Mouse (Mus musculus) spleen, adult 2 months (tissue): ENCODE data around the gene Tor2a. TPM values are rescaled to one million over a fixed set of nuclear protein-coding genes. Genes with fewer than 3 reads are reported as not detected.

Source experiments
- DNase-seq, 2 experiments: peaks; one replicate each; pipeline versions ENCODE4 v3.0.0 to v3.0.0-alpha.2; 2012 to 2021; ENCODE audit warnings: low spot score in 2 of 2, low read depth in 1 of 2
- H3K27ac ChIP-seq: fragments of 200-500 bp; 2 replicates; pipeline ENCODE4 v1.5.1; 2012; ENCODE audit warnings: low read length, inconsistent platforms; ENCODE audit not compliant: insufficient read depth
- H3K27me3 ChIP-seq: fragments of 200-500 bp; 2 replicates; pipeline ENCODE4 v1.6.1; 2012; ENCODE audit warnings: mild to moderate bottlenecking, moderate library complexity, low read length, inconsistent platforms; ENCODE audit not compliant: control insufficient read depth, insufficient read depth
- H3K36me3 ChIP-seq: fragments of 200-500 bp; 2 replicates; pipeline ENCODE4 v1.6.1; 2012; ENCODE audit warnings: mild to moderate bottlenecking, low read length, inconsistent platforms; ENCODE audit not compliant: control insufficient read depth, insufficient read depth
- H3K4me1 ChIP-seq: fragments of 200-500 bp; 2 replicates; pipeline ENCODE4 v1.6.1; 2011; ENCODE audit warnings: inconsistent platforms; ENCODE audit not compliant: control insufficient read depth, insufficient read depth, insufficient read length
- H3K4me3 ChIP-seq: fragments of 200-500 bp; 2 replicates; pipeline ENCODE4 v1.5.1; 2011; ENCODE audit warnings: mild to moderate bottlenecking, inconsistent platforms; ENCODE audit not compliant: insufficient read depth, insufficient read length; ENCODE audit errors: extremely low read depth
- CTCF ChIP-seq: fragments of 200-500 bp; IDR thresholded peaks from 2 replicates; pipeline ENCODE4 v1.5.1; 2011; ENCODE audit warnings: mild to moderate bottlenecking, inconsistent platforms; ENCODE audit not compliant: insufficient read depth, insufficient read length, insufficient replicate concordance; ENCODE audit errors: extremely low read depth
- POLR2A ChIP-seq: fragments of 200-500 bp; IDR thresholded peaks from 2 replicates; pipeline ENCODE4 v1.6.1; 2011; ENCODE audit warnings: low read depth, low read length, inconsistent platforms
- WGBS: fragments of 180-500 bp; shearing (Covaris S2); methylation state at CpG from one replicate; pipeline ENCODE4 v1.1.7; 2018; 5-methylcytosine and 5-hydroxymethylcytosine counted together
- polyA plus RNA-seq: library from polyadenylated mRNA; depleted of rRNA; stranded (reverse); fragments of >200 nt; gene quantifications from 2 replicates; pipeline ENCODE4 v1.2.3, GENCODE M21; 2012

The Tor2a gene
- polyA plus RNA-seq, 1 experiment = 46.5 TPM

DNA sequence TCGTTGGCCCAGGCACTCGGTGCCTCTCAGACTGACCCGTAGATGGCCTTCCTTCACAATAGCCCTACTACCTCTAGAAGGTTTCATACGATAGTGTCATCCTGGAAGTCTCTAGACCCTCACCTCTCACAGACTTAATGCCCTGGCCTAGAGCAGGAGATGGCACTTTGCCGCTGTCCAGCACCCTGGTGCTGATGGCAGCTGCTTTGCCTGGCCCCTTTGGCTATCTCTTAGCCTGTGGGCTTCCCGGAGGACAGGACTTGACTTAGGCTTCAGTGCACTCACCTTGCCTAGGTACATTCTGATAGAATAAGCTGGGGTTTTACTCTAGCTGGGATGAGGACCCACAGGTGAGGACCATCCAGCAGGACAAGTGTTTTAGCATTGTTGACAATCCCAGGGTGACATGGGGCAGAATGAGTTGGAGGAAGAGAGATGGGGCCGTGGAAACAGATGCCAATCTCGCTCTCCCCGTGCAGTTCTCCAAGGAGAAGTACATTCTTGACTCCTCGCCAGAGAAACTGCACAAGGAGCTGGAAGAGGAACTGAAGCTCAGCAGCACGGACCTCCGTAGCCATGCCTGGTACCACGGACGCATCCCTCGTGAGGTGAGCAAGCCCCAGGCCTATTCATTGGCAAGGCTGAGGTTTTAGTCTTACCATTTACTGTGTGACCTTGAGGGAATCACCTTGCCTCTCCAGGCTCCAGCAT is 12.6 kb upstream of the Tor2a start:
- H3K4me1 ChIP-seq = no peaks in the 10 kb centered on the region; the same call in 1 of the 2 replicates
- TF ChIP-seq CTCF = no peak
- no peak for TF ChIP-seq POLR2A
- H3K4me3 ChIP-seq = no peak overlapping the region
- WGBS = 70% methylated on average over 15 of the region's 15 CpGs
- H3K27me3 ChIP-seq = no peaks in the 10 kb centered on the region
- H3K27ac ChIP-seq = no peak overlapping the region
- peaks cover 68% of the 10 kb centered on the region for H3K36me3 ChIP-seq
- no peak for DNase-seq

DNA sequence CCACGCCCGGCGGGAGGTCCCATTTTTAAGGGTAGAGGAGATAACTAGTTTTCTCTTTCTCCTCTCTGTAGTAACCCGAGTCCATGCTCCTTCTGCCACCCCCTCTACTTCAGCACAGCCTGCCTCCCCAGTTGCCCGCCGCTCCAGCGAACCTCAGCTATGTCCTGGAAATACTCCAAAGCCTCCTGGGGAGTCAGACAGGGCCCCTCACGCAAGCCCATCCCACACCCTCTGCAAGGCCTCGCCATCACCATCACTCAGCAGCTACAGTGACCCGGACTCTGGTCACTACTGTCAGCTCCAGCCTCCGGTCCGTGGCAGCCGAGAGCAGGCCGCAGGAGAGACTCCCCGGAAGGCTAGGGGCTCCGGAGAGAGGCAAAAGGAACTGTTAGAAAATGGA is 8.0 kb upstream of the Tor2a start:
- Histone ChIP-seq H3K4me1 (no peaks in the 10 kb centered on the region), H3K4me3 (no peak overlapping the region), H3K27me3 (no peaks in the 10 kb centered on the region), H3K36me3 (peaks cover 75% of the 10 kb centered on the region), H3K27ac (no peak overlapping the region)
- no peak for DNase-seq
- WGBS = 90% methylated on average over 16 of the region's 16 CpGs
- TF ChIP-seq POLR2A = no peak
- TF ChIP-seq CTCF = no peak

- Histone ChIP-seq H3K27me3 (no peaks in the 10 kb centered on the region), H3K4me1 (no peaks in the 10 kb centered on the region), H3K27ac (no peak overlapping the region), H3K4me3 (no peak overlapping the region), H3K36me3 (peaks cover 75% of the 10 kb centered on the region)
- no peak for DNase-seq
- WGBS = 76% methylated on average over 7 of the region's 7 CpGs
- TF ChIP-seq CTCF (no peak), POLR2A (no peak)
Measured at GRCm38 (mm10) chr2:32750199-32750598, 6.8 kb upstream of the Tor2a start.

GRCm38 (mm10) chr2:32750887-32751664 is 6.0 kb upstream of the Tor2a start:
- Histone ChIP-seq H3K4me3 (no peak overlapping the region), H3K4me1 (no peaks in the 10 kb centered on the region), H3K36me3 (peaks cover 66% of the 10 kb centered on the region), H3K27ac (no peak overlapping the region), H3K27me3 (no peaks in the 10 kb centered on the region)
- 94% methylated on average over 31 of the region's 31 CpGs for WGBS
- TF ChIP-seq CTCF = no peak
- TF ChIP-seq POLR2A = no peak
- DNase-seq = no peak

GRCm38 (mm10) chr2:32751665-32752033 is 5.4 kb upstream of the Tor2a start:
- no peak for DNase-seq
- Histone ChIP-seq H3K27ac (no peak overlapping the region), H3K4me3 (no peak overlapping the region), H3K4me1 (no peaks in the 10 kb centered on the region), H3K36me3 (peaks cover 62% of the 10 kb centered on the region), H3K27me3 (no peaks in the 10 kb centered on the region)
- 95% methylated on average over 8 of the region's 10 CpGs for WGBS
- no peak for TF ChIP-seq POLR2A
- no peak for TF ChIP-seq CTCF

- Histone ChIP-seq H3K36me3 (peaks cover 57% of the 10 kb centered on the region), H3K27me3 (no peaks in the 10 kb centered on the region), H3K27ac (no peak overlapping the region), H3K4me3 (no peak overlapping the region), H3K4me1 (no peaks in the 10 kb centered on the region)
- 92% methylated on average over 10 of the region's 10 CpGs for WGBS
- TF ChIP-seq POLR2A = no peak
- TF ChIP-seq CTCF = no peak
- DNase-seq = no peak
Measured at GRCm38 (mm10) chr2:32752181-32752580, 4.9 kb upstream of the Tor2a start.

GRCm38 (mm10) chr2:32756674-32757055 is 369 bp upstream of the Tor2a start:
- Histone ChIP-seq H3K4me1 (no peaks in the 10 kb centered on the region), H3K36me3 (peaks cover 30% of the 10 kb centered on the region), H3K4me3 (no peak overlapping the region), H3K27me3 (no peaks in the 10 kb centered on the region), H3K27ac (no peak overlapping the region)
- 43% methylated on average over 6 of the region's 6 CpGs for WGBS
- no peak for DNase-seq
- no peak for TF ChIP-seq POLR2A
- no peak for TF ChIP-seq CTCF
